Mouse (Mus musculus) heart, postnatal 0 days (tissue): Measurements from ENCODE around the gene Bnip1. TPM values are rescaled to one million over a fixed set of nuclear protein-coding genes. Genes with fewer than 3 reads are reported as not detected.

ENCODE experiments used
- ATAC-seq: fragments of 200-750 bp; cut with Nextera tagmentation; 2 replicates; pipeline ENCODE4 v1.8.0; 2017; ENCODE audit warnings: low read depth, moderate number of reproducible peaks, moderate library complexity; ENCODE audit not compliant: insufficient read depth
- DNase-seq: peaks from one replicate; pipeline ENCODE4 v3.0.0-alpha.2; 2016; ENCODE audit warnings: low spot score
- H3K27ac ChIP-seq: fragments of 300-500 bp; sonication (generic); 2 replicates; pipeline ENCODE4 v1.5.1; 2014; ENCODE audit warnings: low read depth, mild to moderate bottlenecking
- H3K27me3 ChIP-seq: fragments of 300-500 bp; sonication (generic); 2 replicates; pipeline ENCODE4 v1.6.1; 2014; ENCODE audit warnings: low read length, mixed read lengths; ENCODE audit not compliant: control insufficient read depth, insufficient read depth
- H3K36me3 ChIP-seq: fragments of 300-500 bp; sonication (generic); replicated peaks from 2 replicates; pipeline ENCODE4 v1.6.1; 2014; ENCODE audit warnings: low read length, mixed read lengths; ENCODE audit not compliant: control insufficient read depth, insufficient read depth
- H3K4me1 ChIP-seq: fragments of 300-500 bp; sonication (generic); 2 replicates; pipeline ENCODE4 v1.6.1; 2014; ENCODE audit warnings: antibody characterized with exemption; ENCODE audit not compliant: control insufficient read depth, insufficient read depth
- H3K4me2 ChIP-seq: fragments of 300-500 bp; sonication (generic); 2 replicates; pipeline ENCODE4 v1.6.1; 2014; ENCODE audit warnings: low read depth, mild to moderate bottlenecking, low read length, moderate library complexity
- H3K4me3 ChIP-seq: fragments of 300-500 bp; sonication (generic); 2 replicates; pipeline ENCODE4 v1.5.1; 2014; ENCODE audit warnings: low read depth, low read length
- H3K9ac ChIP-seq: fragments of 300-500 bp; sonication (generic); replicated peaks from 2 replicates; pipeline ENCODE4 v1.6.1; 2014; ENCODE audit warnings: low read depth, low read length, mixed read lengths
- H3K9me3 ChIP-seq: fragments of 300-500 bp; sonication (generic); replicated peaks from 2 replicates; pipeline ENCODE4 v1.6.1; 2016; ENCODE audit warnings: low read length; ENCODE audit not compliant: control insufficient read depth
- CTCF ChIP-seq: IDR thresholded peaks from 2 replicates; pipeline ENCODE4 v1.5.1; 2016; ENCODE audit warnings: antibody characterized with exemption, control low read depth, low read depth
- EP300 ChIP-seq: IDR thresholded peaks from 2 replicates; pipeline ENCODE4 v1.6.1; 2016; ENCODE audit warnings: antibody characterized with exemption, low read depth
- WGBS: fragments of 180-500 bp; shearing (Covaris S2); extraction: QIAGEN DNeasy Blood & Tissue Kit; methylation state at CpG from one replicate; pipeline ENCODE4 v1.1.7; 2014; 5-methylcytosine and 5-hydroxymethylcytosine counted together
- polyA plus RNA-seq: library from polyadenylated mRNA; unstranded; fragments of >200 nt; fragmentation: Nextera tagmentation; extraction: Ambion mirVana; gene quantifications from 2 replicates; pipeline ENCODE4 v1.2.1, GENCODE M21; 2015
- total RNA-seq: library from RNA; depleted of rRNA; stranded (reverse); fragments of >200 nt; gene quantifications from 2 replicates; pipeline ENCODE4 v1.2.3, GENCODE M21; 2014; ENCODE audit warnings: low replicate concordance

The Bnip1 gene
- total and polyA plus RNA-seq, 2 experiments from 2014 or later, result 50.5 to 58.6 TPM

DNA sequence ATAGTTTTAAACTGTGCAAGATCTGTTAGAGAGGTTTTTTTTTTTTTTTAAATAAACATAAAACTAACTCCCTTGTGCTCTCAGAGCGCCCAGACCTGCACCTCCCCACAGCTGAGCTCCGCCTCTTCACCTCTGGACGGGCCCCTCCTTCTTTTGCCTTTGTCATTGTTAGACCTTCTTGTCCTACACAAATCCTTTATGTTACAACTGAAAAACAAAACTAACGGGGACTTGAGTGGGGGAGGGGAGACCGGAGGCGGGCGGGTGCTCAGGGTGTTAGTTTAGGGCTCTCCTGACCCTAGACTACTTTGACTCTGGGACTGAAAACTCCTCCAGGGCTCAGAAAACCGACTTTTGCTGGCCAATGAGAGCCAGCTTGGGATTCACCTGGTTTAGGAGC lies 55.1 kb downstream of the Bnip1 start:
- Histone ChIP-seq H3K4me3 (peak overlapping the region; percentile 79), H3K36me3 (peaks cover 35% of the 10 kb centered on the region; the same call in 1 of the 2 replicates), H3K27me3 (peaks cover 52% of the 10 kb centered on the region), H3K4me2 (peak overlapping the region; percentile 74), H3K4me1 (peaks cover 8% of the 10 kb centered on the region; the same call in 1 of the 2 replicates), H3K27ac (peak overlapping the region; percentile 94), H3K9me3 (no peaks in the 10 kb centered on the region), H3K9ac (peak overlapping the region; percentile 98)
- ATAC-seq (no peak), DNase-seq (peak; percentile 43)
- TF ChIP-seq CTCF, result no peak
- no peak for TF ChIP-seq EP300
- 22% methylated on average over 8 of the region's 8 CpGs for WGBS

DNA sequence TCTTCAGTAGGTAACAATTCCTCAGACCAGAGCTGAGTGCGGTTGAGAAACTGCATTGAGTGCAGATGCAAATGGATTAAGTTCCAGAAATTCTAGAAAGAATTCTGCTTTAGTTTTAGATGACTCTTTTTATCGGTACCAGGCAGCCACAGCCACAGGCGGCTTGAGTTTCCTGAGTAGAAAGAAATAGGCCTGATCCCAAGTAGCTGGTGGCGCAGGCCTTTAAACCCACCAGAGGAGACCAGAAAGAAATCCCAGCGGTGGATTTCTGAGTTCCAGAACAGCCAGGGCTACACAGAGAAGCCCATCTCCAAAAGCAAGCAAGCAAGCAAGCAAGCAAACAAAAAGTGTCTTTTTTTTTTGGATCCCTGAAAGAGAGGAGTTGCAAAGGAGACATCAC lies 55.5 kb downstream of the Bnip1 start:
- H3K27me3 ChIP-seq, result peaks cover 56% of the 10 kb centered on the region
- peak overlapping the region; percentile 74 for H3K4me2 ChIP-seq
- peaks cover 35% of the 10 kb centered on the region; the same call in 1 of the 2 replicates for H3K36me3 ChIP-seq
- H3K4me1 ChIP-seq, result peaks cover 8% of the 10 kb centered on the region; the same call in 1 of the 2 replicates
- H3K4me3 ChIP-seq, result peak overlapping the region; percentile 79
- H3K9ac ChIP-seq, result peak overlapping the region; percentile 98
- peak overlapping the region; percentile 94 for H3K27ac ChIP-seq
- ATAC-seq (no peak), DNase-seq (no peak)
- TF ChIP-seq EP300 (no peak), CTCF (no peak)
- H3K9me3 ChIP-seq, result no peaks in the 10 kb centered on the region
- WGBS, result 31% methylated on average over 5 of the region's 5 CpGs

DNA sequence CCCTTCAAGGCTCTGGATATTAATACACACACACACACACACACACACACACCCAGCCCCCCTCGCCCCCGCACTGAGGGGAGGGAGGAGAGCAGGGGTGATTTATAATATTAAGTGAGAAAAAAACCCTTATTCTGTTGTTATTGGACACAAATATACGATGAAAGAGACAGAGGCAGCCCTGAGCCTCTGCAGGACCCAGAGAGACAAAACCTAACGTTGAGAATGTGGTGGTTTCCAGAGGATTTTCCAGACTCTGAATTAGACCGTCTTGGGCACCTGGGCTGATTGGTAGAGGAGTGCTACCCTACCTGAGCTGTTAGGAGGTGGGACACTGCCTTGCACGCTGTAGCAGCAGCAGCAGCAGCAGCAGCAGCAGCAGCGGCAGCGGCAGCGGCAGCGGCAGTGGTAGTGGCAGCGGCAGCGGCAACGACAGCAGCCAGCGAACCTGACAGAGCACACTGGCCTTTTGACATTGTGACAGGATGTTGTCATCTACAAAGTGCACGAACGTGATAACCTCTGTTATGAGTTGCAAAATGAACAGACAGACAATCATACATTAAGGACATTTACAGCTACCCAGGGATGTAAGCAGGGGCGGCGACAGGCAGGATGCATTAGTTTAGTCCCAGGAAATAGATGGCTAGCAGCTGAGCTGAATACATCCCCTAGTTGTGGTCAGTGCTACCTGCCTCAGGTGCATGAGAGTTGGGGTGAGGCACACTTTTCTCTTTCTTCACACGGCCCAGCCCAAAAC lies 56.1 kb downstream of the Bnip1 start:
- 7% methylated on average over 19 of the region's 19 CpGs for WGBS

GRCm38 (mm10) chr17:26837546-26837985 lies 56.7 kb downstream of the Bnip1 start:
- H3K36me3 ChIP-seq, result peaks cover 35% of the 10 kb centered on the region; the same call in 1 of the 2 replicates
- H3K27ac ChIP-seq, result peak overlapping the region; percentile 94
- no peak for ATAC-seq
- no peak for DNase-seq
- peak overlapping the region; percentile 74 for H3K4me2 ChIP-seq
- peaks cover 8% of the 10 kb centered on the region; the same call in 1 of the 2 replicates for H3K4me1 ChIP-seq
- peak overlapping the region; percentile 98 for H3K9ac ChIP-seq
- H3K27me3 ChIP-seq, result peaks cover 60% of the 10 kb centered on the region
- WGBS, result 12% methylated on average over 7 of the region's 7 CpGs
- no peaks in the 10 kb centered on the region for H3K9me3 ChIP-seq
- no peak for TF ChIP-seq CTCF
- no peak for TF ChIP-seq EP300
- H3K4me3 ChIP-seq, result peak overlapping the region; percentile 79

More for the DNA sequence above, 56.1 kb downstream of the Bnip1 start:
- Histone ChIP-seq H3K4me3 (peak overlapping the region; percentile 79), H3K4me1 (peaks cover 8% of the 10 kb centered on the region; the same call in 1 of the 2 replicates), H3K9ac (peak overlapping the region; percentile 98), H3K27ac (peak overlapping the region; percentile 94), H3K27me3 (peaks cover 59% of the 10 kb centered on the region), H3K36me3 (peaks cover 35% of the 10 kb centered on the region; the same call in 1 of the 2 replicates), H3K4me2 (peak overlapping the region; percentile 74), H3K9me3 (no peaks in the 10 kb centered on the region)
- TF ChIP-seq CTCF, result no peak
- TF ChIP-seq EP300, result no peak
- DNase-seq (no peak), ATAC-seq (no peak)

DNA sequence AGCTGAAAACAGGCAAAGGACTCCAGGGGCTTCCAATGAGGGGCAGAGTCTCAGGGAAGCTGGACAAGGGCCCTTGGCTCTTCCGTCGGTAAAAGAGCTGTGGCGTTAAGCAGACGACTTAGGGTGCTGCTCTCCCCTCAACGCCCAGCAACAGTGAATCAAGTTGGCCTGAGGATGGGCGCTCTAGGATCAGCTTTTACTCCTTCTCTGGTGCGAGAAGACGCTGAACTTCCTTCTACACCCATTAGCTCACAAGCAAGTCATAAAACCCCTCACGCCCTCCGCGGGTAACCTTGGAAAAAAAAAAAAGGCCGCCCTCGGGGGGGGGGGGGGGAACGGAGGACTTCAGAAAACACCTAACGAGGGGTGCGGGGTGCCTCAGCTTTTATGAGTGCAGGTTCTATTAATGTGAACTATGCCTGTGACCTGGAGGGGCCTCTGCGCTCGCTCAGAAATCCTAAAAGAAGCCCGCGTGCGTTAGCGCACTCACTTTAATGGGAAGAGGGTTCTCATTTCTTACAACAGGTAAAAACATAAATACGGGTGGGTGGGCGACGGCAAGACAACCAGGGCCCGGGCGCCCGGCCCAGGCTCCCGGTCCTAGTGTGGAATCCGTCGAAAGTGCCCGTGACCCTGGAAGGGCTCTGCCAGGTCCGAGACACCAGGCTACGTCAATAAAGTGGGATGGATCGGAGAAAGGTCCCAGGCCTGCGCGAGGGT lies 57.5 kb downstream of the Bnip1 start:
- Histone ChIP-seq H3K4me1 (peaks cover 15% of the 10 kb centered on the region; the same call in 1 of the 2 replicates), H3K9me3 (no peaks in the 10 kb centered on the region), H3K4me2 (peak overlapping the region; percentile 74), H3K27me3 (peaks cover 66% of the 10 kb centered on the region), H3K36me3 (peaks cover 33% of the 10 kb centered on the region; the same call in 1 of the 2 replicates), H3K4me3 (peak overlapping the region; percentile 79), H3K9ac (peak overlapping the region; percentile 98), H3K27ac (peak overlapping the region; percentile 94)
- TF ChIP-seq CTCF, result no peak
- TF ChIP-seq EP300, result no peak
- DNase-seq, result no peak
- WGBS, result 4% methylated on average over 37 of the region's 37 CpGs
- no peak for ATAC-seq
